Mouse (Mus musculus) adrenal gland, postnatal 36 days (tissue): ENCODE measurements around the gene Zzz3. TPM values are rescaled to one million over a fixed set of nuclear protein-coding genes. Genes with fewer than 3 reads are reported as not detected.

Experiments used
- DNase-seq, 2 experiments: peaks; one replicate each; pipeline ENCODE4 v3.0.0; 2021; ENCODE audit warnings: mixed read lengths in 1 of 2
- long read RNA-seq, 2 experiments: library from polyadenylated mRNA; stranded (forward); transcript quantifications; one replicate each; pipeline ENCODE4 v2.0.0; 2021; ENCODE audit warnings: borderline sequencing depth in 2 of 2
- total RNA-seq, 2 experiments: library from RNA; stranded (reverse); gene quantifications; 2 replicates each; pipeline ENCODE4 v1.2.3; 2021

Gene Zzz3
- total RNA-seq, result 10 to 100 TPM; 32.7 to 37.6 TPM
- long read RNA-seq, experiment 1, full-length matches to known transcripts, result 9 of 17 reads
- long read RNA-seq, experiment 1, partial matches to known transcripts, result 1 of 17 reads
- long read RNA-seq, experiment 1, other reads (novel, unspliced or antisense), result 7 of 17 reads
- long read RNA-seq, experiment 2, partial matches to known transcripts, result 0 of 4 reads
- long read RNA-seq, experiment 2, other reads (novel, unspliced or antisense), result 4 of 4 reads

DNA sequence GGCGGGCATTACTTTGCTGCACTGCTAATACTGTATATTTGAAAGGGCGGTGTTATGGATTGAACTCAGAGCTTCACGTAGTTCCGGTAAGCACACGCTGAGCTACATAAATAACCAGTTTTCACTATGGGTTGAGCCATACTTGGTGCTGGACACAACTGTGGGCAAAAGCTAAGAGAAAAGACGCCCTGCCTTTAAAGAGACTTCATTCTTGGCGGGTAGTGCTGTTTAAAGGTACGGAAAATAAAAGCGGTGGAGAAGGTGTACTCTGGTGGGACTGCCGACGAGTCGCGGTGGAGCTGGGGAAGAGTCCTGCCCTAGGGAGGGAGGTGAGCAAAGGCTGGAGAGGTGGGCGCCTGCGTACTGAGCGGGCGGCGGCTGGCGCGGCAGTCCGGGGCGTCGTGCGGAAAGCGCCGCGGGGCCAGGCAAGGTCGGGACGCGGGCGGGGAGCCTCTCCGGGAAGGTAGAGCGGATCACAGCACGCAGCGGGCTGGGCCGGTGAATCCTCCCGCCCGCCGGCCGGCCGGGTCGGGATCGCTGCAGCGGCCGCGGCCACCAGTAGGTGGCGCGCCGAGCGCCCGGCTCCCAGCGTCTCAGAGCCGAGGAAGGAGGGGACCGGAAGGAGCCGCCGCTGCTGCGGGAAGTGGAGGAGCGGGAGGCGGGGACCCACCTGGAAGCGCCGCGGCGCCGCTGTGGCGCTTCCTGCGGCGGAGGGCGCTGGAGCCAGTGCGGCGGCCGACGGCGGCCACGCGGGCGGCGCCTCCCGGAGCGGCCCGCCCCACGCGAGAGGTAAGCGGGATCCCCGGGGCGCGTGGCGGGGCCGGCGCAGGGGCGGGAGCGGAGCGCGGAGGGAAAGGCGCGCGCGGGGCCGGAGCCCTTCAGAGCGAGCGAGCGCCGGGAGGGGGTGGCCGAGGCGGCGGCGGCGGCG is at the start of gene Zzz3:
Gene Zzz3 (plus strand): TSS at position 124 of the 928 bp plus-strand sequence.
- peak; percentile 94 to 95 for DNase-seq

DNA sequence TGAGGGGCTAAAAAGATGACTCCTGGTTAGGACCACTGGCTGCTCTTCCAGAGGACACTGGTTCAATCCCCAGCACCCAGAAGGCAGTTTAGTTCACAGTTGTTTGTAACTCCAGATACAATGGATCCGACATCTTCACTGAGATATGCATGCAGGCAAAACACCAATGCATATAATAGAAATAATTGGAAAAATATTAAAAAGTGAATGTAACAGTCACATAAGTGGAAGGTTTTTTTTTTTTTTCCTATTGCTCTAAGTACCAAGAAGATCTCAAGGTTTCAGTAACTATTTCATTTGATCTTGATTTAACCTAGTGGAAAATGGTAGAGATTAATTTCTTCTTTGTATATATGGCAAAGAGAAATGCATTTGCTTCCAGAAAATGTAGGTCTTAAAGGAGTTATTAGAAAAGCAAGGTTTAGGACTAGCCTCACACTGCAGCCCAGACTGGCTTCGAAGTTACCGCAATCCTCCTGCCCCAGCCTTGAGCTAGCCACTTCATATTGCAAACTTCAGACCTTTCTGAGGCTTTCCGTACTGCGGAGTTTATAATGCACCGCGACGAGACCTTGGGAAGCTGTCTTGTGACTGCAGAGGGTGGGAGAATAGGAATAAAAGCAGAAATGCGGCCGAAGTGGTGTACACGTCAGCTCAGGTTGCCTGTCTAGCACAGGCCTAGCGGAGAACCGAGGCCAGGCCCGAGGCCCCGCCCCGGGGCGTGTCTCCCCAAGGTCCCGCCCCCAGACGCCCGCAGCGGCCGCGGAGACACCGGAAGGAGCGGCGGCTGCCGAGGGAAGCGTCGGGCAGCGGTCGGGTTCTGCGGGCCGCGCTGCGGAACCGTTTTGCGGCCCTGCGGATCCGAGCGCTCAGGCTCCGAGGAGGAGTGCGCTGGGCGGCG is 49.3 kb upstream of the Zzz3 start, which contains the start of gene Usp33:
Gene Usp33 (plus strand): TSS at position 747 of the 901 bp plus-strand sequence.
- DNase-seq, result peak; percentile 96 to 98

DNA sequence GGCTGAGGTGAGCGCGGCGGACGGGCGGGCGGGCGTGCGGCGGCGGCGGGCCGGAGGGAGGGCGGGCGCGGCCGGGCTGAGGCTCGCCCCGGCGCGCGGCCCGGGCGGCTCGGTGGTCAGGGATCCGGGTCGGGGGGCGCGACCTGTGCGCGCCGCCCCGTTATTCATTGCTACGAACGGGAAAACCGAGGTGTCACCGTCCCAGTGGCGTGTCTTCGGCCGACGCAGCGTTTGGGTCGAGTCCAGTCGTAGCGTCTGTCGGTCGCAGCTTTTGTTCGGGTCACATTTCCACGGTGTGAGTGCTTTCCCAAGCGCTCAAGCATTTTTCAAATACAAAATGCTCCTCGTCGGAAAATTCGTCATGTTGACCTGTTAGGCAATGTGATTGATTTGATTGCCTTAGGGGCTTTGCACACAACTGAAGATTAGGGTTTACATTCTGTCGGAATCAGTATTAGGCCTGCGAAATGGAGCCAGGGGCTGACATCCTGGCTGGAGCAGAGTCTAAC is 48.6 kb upstream of the Zzz3 start:
- DNase-seq, result peak; percentile 51 to 68

DNA sequence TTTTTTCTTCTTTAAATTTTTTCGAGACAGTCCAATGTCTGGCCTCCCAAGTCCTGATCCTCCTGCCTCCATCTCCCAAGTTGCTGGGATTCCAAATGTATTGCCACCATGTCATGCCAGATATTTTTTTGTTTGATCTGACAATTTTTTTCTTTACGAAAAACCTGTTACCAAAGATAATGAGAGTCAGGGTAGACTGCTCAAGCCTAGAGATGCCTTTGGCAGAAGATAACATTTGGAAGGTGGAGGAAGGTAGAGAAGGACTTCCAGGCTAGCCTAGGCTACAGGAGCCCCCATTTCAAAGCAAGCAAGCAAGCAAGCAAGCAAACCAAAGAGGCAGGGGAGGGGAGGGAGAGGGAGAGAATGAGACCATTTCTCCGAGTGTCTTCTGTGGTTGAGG is 48.0 kb upstream of the Zzz3 start:
- no peak for DNase-seq

DNA sequence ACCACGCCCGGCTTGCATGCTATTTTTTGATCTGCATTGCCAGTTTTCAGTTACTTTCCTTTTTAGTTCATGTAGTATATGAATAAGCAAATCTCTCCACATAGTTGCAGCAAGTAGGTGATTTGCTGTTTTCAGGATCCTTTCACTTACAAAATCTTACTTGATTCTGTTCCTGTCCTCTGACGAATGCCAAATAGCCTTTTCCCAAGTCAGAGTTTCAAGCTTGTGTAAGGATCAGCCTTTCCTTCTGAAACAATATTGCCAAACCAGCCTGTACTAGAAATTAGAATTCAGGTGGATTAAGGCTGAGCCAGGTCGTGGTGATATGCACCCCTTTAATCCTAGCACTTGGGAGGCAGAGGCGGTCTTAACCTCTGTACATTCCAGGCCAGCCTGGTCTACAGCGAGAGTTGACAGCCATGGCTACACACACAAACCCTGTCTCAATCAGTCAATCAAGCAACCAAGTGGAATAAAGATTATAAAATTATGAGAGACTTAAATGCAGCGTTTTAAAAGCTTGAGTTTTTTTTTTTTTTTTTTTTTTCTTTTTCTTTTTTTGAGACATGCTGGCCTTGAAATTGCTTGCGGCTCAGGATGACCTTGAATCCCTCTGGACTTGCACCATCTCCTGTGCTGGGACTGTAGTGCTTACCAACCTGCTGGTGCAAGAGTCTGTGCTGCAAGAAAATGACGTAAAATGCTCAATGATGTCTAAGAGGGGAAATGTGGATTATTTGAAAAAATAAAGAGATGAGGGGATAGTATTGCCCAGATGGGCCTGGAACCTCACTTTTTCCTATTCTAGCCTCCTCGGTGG is 47.1 kb upstream of the Zzz3 start:
- peak; percentile 38 to 49 for DNase-seq

DNA sequence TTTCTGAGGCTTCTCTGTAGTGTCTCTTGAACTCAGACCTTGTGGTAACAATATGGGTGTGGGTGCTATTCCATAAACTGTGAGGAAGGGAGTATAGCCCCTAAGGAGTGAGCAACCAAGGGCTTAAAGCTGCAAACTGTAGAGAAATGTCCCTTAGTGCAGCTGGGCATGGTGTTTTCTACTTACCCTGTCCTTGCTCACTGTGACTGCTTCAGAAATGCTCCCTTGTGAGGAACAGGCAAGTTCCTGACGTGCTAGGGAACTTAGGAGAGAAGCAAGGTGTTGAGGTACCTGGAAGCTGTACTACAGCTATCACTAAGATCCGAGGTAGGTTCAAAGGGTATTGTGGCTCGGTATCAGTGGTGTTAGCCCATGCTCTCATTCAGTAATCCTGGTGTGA is 44.8 kb upstream of the Zzz3 start:
- DNase-seq, result no peak

DNA sequence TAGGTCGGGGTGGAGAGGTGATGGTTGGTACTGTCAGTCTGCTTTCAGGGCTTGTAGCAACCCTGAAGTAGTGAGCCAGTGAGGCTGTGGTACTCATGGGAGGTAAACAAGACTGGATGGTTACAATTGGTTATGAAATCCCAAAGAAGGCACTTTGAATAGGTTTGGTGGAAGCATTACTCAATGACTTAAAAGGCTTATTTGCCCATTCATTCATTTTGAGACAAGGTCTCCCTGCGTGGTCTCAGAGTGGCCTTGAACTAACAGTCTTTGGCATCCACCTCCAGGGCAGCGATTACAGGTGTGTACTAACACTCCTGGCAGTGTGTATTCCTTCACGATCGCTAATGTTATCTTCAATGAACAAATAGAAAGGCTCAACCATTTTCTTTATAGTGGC is 44.3 kb upstream of the Zzz3 start:
- no peak for DNase-seq

DNA sequence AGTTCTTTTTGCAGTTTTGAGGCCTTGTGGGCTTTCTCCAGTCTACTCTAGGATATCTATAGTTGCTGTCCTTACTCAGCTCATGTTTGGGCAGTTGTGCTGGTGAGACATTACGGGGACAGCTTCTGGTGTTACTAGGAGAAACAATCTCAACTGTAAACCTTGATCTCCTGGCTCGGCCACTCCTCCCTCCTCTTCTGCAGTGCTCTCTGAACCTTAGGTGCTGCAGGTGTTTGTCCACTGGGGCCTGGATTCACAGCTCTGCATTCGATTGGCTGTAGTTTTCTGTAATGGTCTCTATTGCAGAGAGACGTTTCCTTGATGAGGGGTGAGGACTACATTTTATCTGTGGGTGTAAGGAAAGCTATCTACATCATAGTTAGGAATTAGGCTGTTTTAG is 43.0 kb upstream of the Zzz3 start:
- no peak for DNase-seq

DNA sequence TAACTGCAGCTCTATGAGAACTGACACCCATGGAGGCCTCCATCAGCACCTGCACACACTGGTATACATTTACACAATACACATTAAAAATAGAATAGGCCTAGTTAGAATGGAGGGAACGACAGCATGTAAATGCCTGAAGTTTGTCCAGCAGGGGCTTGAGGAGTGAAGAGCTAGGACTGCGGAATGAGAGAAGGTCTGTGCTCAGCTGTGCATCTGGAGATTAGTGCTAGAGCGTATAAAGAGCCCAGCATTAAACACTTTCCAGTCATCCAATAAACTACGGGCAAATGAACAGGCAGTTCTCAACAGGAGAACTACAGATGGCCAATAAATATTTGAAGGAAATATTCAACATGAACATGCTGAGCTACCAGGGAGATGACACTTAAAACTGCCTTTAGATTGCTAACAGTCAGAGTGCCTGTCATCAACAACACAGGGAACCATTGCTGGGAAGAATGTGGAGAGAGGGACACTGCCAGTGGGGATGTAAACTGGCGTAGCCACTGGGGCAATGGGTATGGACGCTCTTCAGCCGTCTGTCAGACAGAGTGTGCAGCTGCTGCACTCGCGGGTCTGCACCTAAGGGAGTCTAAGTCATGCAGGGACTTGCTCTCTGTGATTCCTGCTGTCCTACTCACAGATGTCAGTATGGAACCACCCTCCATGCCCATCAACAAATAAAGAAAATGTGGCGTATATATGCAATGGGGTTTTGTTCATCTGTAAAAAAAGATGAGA is 41.7 kb upstream of the Zzz3 start:
- no peak for DNase-seq

DNA sequence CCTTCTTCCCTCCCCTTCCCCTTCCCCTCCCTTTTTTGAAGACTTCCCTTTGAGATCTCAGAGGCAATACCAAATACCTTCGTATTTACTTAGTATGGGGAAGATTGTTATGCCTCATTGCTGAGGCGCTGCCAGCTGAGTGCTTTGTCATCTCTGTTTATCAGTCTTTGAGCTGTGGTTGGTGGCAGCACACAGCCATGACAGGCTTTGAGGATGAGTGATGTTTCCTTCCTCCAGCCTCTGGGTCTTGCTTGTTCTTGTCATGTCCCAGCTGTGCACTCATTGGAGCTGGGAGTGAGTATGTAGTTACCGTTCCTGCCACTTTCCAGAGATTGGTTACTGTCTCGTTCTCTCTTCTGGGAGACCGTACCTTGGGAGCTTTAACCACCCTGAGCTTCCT is 39.9 kb upstream of the Zzz3 start:
- DNase-seq, result peak; percentile 67 to 71

DNA sequence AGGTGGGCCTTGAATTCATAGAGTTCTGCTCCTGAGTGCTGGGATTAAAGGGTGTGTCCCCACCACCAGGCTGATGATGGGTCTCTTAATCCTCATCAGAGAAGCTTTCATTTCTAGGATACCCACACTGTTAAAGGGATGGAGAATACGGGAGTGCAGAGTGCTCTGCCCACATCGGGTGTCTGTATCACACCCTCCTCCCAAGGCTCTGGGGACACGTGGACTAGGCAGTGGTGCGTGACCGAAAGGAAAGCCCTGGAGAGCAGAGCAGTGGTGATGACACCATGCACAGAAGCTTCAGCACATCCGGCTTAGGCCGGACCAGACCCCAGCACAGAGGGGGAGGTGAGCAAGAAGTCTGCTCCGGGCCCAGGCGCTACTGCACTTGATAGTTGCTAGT is 38.5 kb upstream of the Zzz3 start:
- DNase-seq, result no peak

DNA sequence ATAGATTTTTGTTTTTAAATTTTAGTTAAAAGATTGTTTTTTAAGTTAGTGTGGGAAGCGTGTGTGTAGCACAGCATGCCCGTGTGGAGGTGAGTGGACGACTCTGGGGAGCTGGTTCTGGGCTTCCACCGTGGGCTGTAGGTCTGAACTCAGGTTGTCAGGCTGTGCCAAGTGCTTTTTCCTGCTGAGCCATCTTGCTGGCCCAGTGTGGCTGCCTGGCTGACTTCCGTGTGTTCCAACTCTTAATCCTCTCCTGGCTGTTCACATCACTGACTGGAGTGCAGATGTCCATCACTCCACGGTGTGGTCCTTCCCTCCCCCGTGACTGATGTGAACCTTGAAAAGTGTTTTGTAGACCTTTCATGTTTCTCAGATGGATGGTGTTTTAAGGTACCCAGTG is 36.1 kb upstream of the Zzz3 start:
- no peak for DNase-seq

DNA sequence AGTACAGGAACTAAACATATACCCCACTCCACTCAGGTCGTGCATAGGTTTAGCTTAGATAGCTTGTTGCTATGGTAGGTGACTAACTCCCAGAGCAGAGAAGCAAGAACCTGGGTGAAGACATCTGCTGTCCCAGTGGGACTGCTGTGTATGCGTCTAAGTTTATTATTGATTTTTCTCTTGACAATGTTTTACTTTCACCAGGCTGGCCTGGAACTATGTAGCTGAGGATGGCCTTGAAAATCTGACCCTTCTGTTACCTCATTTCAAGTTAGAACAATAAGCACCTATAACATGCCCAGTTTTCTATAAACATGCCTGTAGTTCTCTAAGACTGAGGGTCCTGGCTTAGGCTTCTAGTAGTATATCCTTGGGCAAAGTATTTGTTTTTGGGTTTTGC is 31.1 kb upstream of the Zzz3 start:
- DNase-seq, result no peak

DNA sequence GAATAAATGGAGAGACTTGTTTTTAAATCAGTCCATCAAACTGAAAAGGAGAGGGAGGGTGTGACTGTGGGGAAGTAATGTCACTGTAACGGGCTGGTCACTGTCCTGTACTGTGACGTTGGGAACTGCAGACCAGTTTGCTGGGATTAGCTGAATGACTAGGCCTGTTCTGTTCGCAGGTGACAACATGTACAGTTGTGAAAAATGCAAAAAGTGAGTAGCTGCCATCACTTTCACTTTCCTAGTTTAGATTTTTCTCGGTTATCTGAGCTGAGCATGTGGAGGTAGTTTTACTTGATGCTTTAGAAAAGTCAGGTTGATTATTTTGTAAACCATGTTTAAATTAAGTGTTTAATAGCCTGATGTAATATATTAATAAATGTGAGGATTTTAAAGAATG is 19.2 kb upstream of the Zzz3 start:
- no peak for DNase-seq

DNA sequence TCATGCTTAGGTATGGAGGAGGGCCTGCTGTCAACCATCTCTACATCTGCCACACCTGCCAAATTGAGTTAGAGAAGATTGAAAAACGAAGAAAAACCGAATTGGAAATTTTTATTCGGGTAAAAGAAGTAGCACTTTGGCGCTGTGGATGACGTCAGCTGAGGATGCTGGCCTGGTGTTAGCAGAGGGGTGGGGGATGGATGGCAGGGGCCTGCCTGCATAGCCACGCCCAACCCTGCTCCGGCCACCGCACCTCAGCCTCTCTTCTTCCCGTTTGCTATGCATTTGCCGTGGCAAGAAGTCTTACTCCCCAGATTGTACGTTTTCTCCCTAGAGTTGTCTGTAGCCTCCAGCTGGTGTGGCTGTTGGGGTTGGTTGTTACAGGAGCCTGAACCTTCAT is 11.2 kb upstream of the Zzz3 start:
- no peak for DNase-seq

DNA sequence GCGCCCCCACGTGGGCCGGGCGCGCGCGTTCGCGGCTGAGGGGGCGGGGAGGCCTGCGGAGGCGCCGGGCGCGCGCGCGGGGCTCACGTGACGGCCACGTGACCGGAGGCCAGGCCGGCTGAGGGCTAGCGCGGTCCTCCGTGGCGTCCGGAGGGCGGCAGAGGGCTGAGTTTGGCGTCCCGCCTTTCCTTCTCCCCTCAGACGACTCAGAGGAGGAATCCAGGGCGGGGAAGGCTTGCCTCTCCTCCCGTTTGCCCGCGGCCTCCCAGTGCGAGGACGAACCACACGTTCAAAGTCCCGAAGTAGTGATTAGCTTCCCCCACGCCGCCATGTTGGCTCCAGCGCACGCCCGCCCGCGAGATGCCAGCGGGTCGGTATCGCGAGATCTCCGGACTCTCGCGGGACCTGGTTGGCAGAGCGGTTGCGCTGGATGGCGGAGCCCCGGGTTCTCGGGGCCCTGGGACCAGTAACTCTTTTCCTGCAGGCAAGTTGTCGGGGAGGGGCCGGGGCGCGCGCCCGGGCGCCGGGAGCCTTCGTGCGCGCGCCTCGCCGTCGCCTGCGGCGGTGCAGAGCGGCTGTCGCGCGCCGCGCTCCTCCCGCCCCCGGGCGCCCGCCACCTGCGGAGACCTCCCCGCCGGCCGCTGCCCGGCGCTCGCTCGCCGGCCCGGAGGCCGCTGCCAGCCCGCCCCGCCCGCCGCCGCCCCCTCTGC is 1.2 kb downstream of the Zzz3 start:
- DNase-seq, result peak; percentile 97 to 99

DNA sequence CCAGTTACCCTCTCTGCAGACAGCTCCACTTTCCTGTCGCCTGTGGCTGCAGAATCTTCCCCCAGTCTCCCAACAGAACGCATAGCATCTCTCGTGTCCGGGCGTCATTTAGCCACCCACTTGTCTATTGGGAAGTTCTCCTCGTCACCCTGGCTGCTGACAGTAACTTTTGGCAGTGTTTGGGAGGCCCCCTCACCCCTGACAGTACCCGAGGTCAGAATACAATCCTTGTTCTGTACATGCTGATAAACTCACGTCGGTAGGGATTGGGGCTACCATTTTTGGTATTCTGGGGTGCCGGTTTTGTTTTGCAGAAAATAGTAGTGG is 1.7 kb downstream of the Zzz3 start:
- no peak for DNase-seq

DNA sequence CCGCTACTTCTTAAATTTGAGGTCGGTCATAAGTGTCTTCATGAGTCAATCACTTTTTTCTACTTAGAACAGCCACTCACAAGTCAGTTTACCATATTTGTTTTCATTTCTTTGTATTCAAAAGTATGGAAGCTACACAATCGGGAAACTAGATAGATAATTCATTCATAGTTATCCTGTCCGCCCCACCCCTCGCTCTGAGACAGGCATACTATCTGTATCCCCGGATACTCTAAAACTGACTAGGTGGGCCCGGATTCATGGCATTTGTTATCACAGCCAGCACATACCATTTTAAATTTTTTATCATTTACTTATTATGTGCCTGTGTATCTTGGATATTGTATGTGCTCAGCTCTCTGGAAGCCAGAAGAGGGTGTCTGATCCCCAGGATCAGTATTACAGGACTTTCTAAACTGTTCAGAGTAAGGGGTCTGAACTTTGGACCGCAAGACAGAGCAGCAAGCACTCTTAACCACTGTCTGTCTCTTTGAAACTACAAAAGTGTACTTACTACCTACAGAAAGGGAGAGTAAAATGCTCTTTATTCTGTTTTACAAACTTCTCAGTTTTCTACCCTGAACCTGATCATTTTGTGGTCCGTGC is 2.2 kb downstream of the Zzz3 start:
- DNase-seq, result no peak

DNA sequence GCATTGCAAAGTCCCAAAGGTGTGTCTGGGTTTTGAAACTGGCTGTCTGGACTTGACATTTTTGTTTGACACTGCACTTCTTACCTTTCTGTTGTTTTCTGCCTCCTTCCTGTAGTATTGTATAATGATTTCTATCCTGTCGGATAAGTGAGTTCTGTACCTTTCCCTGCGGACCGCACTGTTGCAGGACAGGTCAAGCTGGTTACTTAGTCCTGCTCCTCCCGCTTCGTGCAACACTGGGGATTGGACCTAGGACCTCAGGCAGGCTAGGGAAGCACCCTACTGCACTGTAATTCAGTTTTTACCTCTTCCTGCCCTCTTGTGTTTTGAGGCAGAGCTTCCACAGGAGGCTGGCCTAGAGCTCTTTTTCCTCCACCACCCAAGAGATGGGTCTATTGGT is 5.2 kb downstream of the Zzz3 start:
- DNase-seq, result no peak

DNA sequence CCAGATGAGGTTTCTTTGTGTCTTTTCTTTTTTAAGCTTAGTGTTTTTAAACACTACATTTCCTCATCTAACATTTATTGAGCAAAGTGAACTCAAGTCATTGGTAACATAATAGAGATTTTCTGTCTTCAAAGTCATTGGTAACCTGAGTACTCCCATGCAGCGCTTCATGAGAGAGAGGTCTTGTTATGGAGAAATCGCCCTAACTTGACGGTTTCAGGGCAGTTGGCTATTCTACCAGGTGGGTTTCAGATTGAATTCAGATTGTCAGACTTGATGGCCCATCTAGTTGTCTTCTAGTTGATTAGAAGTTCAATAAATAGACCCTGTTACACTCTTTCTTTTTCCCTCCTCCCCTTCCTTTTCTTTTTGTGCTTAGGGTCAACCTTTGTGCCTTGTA is 5.6 kb downstream of the Zzz3 start:
- no peak for DNase-seq
